Mouse (Mus musculus) limb, embryonic 11.5 days (tissue): ENCODE data around the gene Map7d1. TPM values are rescaled to one million over a fixed set of nuclear protein-coding genes. Genes with fewer than 3 reads are reported as not detected.

Source experiments
- ATAC-seq: fragments of 200-750 bp; cut with Nextera tagmentation; 2 replicates; pipeline ENCODE4 v1.8.0; 2017; ENCODE audit warnings: low read depth; ENCODE audit not compliant: insufficient number of reproducible peaks, low FRiP score, low TSS enrichment
- DNase-seq: peaks from one replicate; pipeline ENCODE4 v3.0.0-alpha.2; 2015; ENCODE audit warnings: low spot score
- H3K27ac ChIP-seq: fragments of 300-500 bp; sonication (generic); replicated peaks from 2 replicates; pipeline ENCODE4 v1.5.1; 2014; ENCODE audit warnings: low read depth, mild to moderate bottlenecking, low read length
- H3K27me3 ChIP-seq: fragments of 300-500 bp; sonication (generic); 2 replicates; pipeline ENCODE4 v1.6.1; 2014; ENCODE audit warnings: mild to moderate bottlenecking, low read length, mixed read lengths; ENCODE audit not compliant: control insufficient read depth, insufficient read depth
- H3K36me3 ChIP-seq: fragments of 300-500 bp; sonication (generic); 2 replicates; pipeline ENCODE4 v1.6.1; 2014; ENCODE audit warnings: mild to moderate bottlenecking, low read length, moderate library complexity, mixed read lengths; ENCODE audit not compliant: control insufficient read depth, insufficient read depth
- H3K4me1 ChIP-seq: fragments of 300-500 bp; sonication (generic); 2 replicates; pipeline ENCODE4 v1.6.1; 2014; ENCODE audit warnings: low read length, mixed read lengths; ENCODE audit not compliant: control insufficient read depth, insufficient read depth
- H3K4me2 ChIP-seq: fragments of 300-500 bp; sonication (generic); 2 replicates; pipeline ENCODE4 v1.6.1; 2014; ENCODE audit warnings: low read depth, mild to moderate bottlenecking, moderate library complexity; ENCODE audit not compliant: severe bottlenecking
- H3K4me3 ChIP-seq: fragments of 300-500 bp; sonication (generic); 2 replicates; pipeline ENCODE4 v1.5.1; 2014; ENCODE audit warnings: low read depth, low read length
- H3K9ac ChIP-seq: fragments of 300-500 bp; sonication (generic); 2 replicates; pipeline ENCODE4 v1.6.1; 2014; ENCODE audit warnings: mild to moderate bottlenecking, low read length
- H3K9me3 ChIP-seq: fragments of 300-500 bp; sonication (generic); 2 replicates; pipeline ENCODE4 v1.6.1; 2016; ENCODE audit warnings: low read length; ENCODE audit not compliant: control insufficient read depth
- WGBS: fragments of 180-500 bp; shearing (Covaris S2); extraction: QIAGEN DNeasy Blood & Tissue Kit; methylation state at CpG from one replicate; pipeline ENCODE4 v1.1.7; 2014; 5-methylcytosine and 5-hydroxymethylcytosine counted together
- polyA plus RNA-seq: library from polyadenylated mRNA; unstranded; fragments of >200 nt; fragmentation: Nextera tagmentation; extraction: Ambion mirVana; gene quantifications from 2 replicates; pipeline ENCODE4 v1.2.1, GENCODE M21; 2014

Map7d1 gene
- polyA plus RNA-seq, 1 experiment from 2014 or later, result 54.6 TPM

DNA sequence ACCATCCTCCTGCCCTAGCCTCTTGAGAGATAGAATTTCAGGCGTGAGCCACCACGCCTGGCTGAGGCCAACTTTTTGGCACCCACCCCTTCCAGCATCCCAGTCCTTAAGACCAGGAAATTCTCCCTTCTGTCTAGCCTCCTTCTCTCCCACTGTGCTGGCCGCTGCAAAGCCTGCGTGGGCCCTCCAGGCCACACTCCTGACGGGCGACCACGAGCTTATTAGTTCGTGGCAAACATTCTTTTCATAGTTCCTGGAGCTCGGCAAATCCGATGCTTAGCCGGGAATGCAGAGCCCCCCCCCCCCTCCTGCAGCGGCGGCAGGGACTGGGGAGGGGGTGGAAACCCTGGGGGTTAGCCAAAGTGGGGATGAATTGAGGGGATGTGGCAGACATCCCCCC is 35.1 kb upstream of the Map7d1 start:
- no peaks in the 10 kb centered on the region for H3K9me3 ChIP-seq
- no peaks in the 10 kb centered on the region for H3K36me3 ChIP-seq
- peaks cover 9% of the 10 kb centered on the region; the same call in 1 of the 2 replicates for H3K4me1 ChIP-seq
- DNase-seq (no peak), ATAC-seq (no peak)
- H3K9ac ChIP-seq, result no peak overlapping the region
- peaks cover 31% of the 10 kb centered on the region for H3K27me3 ChIP-seq
- H3K4me3 ChIP-seq, result no peak overlapping the region
- 29% methylated on average over 13 of the region's 13 CpGs for WGBS
- H3K27ac ChIP-seq, result no peak overlapping the region
- H3K4me2 ChIP-seq, result no peak overlapping the region

DNA sequence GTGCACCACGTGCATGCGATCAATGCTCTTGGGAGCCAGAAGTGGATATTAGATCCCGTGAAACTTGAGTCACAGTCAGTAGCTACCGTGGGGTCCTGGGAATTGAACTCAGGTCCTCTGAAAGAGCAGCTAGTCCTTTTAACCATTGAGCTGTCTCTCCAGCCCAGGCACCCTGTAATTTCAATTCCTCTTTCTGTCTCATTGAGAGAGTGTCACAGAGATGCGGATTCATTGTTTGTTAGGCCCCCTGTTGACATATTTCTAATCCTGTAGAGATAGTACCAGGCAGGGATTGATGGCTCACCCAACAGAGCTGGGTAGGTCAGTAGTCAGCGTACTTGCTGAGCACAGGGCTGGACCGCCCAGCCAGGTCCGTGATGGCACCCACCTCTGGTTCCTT is 34.2 kb upstream of the Map7d1 start:
- DNase-seq (no peak), ATAC-seq (no peak)
- Histone ChIP-seq H3K4me3 (no peak overlapping the region), H3K4me1 (peaks cover 9% of the 10 kb centered on the region; the same call in 1 of the 2 replicates), H3K9ac (no peak overlapping the region), H3K9me3 (no peaks in the 10 kb centered on the region), H3K27ac (no peak overlapping the region), H3K27me3 (peaks cover 38% of the 10 kb centered on the region), H3K36me3 (no peaks in the 10 kb centered on the region), H3K4me2 (no peak overlapping the region)
- WGBS, result 87% methylated on average over 8 of the region's 8 CpGs

DNA sequence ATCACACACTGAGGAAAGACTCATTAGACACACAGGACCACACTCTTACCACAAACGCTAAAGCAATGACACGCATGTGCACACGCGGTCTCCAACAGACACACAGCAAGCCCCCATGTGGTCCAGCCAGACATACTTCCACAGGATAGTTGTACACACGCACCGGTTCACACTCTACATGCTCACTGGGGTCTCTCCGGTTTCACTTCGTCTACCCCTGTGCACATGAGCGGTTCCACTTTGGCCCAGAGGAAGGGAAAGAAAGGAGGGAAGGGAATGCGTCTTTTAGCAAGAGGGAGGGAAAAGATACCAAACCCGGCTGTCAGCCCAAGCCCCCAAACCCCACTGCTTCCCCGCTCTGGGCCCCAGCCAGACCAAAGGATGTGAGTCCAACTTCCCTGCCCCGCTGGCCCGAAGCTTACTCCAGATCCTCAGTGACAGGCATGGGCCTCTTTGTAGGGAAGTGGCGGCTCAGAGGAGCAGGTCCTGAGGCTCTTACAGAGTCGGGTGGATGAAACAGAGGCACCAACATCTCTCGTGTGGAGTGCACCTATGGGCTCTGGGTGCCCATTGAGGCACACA is 32.0 kb upstream of the Map7d1 start:
- Histone ChIP-seq H3K27ac (no peak overlapping the region), H3K9ac (no peak overlapping the region), H3K4me2 (no peak overlapping the region), H3K9me3 (no peaks in the 10 kb centered on the region), H3K36me3 (no peaks in the 10 kb centered on the region), H3K4me1 (peaks cover 9% of the 10 kb centered on the region; the same call in 1 of the 2 replicates), H3K27me3 (peaks cover 46% of the 10 kb centered on the region), H3K4me3 (no peak overlapping the region)
- no peak for DNase-seq
- no peak for ATAC-seq
- WGBS, result 38% methylated on average over 17 of the region's 17 CpGs

DNA sequence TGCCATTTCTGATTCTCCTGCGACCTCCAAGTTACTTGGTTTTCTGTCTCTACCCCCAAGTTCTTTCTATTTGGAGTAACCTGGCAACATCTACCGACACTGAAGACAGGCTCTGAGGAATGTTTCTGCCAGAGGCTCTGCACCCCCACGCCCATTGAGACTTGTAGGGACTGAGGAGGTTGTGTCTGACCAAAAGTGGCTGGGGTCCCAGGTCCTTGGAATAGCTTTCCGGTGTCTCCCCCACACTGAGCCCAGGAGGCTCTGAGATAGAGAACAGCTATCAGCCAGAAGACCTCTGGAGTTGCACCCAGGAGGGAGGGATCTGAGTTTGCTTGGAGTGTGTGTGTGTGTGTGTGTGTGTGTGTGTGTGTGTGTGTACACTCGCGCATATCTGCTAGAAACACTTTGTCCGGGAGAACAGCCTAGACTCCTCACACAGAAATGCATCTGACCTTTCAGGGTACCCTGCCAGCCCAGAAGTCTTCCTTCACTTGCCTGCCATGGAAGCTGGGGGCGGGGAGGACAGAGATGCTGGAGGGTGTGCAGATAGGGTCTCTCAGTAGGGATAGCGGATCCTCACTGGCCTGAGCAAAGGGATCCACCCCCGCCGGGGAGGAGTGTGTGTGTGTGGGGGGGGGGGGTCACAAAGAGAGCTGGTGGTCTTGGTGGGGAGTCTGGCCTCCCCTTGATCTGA is 31.3 kb upstream of the Map7d1 start:
- WGBS, result 40% methylated on average over 11 of the region's 11 CpGs
- H3K9me3 ChIP-seq, result no peaks in the 10 kb centered on the region
- no peak overlapping the region for H3K27ac ChIP-seq
- peaks cover 9% of the 10 kb centered on the region; the same call in 1 of the 2 replicates for H3K4me1 ChIP-seq
- peaks cover 46% of the 10 kb centered on the region for H3K27me3 ChIP-seq
- no peaks in the 10 kb centered on the region for H3K36me3 ChIP-seq
- H3K9ac ChIP-seq, result no peak overlapping the region
- peak overlapping the region; percentile 60; the same call in 1 of the 2 replicates for H3K4me2 ChIP-seq
- no peak for DNase-seq
- no peak for ATAC-seq
- no peak overlapping the region for H3K4me3 ChIP-seq

DNA sequence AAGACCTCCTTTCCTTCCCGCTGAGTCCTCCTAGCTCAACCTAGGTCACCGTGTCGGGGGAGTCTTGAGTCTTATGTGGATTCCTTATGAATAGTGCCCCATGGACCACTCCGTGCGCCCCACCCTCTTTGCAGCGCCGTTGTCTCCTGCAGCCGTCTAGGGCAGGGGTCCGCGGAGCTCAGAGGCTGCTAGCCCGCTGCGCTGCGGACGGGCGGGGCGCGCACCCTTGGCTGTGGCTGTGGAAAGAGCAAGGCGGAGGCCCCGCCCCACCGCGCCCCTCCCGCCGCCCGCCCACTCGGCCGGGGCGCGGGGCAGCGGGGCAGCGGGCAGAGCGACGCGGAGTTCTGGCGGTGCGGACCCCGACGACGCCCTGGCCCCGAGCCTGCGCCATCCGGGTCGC is 30.3 kb upstream of the Map7d1 start, which contains the start of gene Col8a2:
TSS of gene Col8a2 (plus strand) at position 302 of the 400 bp plus-strand sequence.
- Histone ChIP-seq H3K9me3 (no peaks in the 10 kb centered on the region), H3K4me3 (peak within 1 kb of the TSS; percentile 29), H3K4me2 (peak within 1 kb of the TSS; percentile 60), H3K27me3 (peaks cover 46% of the 10 kb centered on the region), H3K4me1 (peaks cover 9% of the 10 kb centered on the region; the same call in 1 of the 2 replicates), H3K27ac (no peak within 1 kb of the TSS), H3K36me3 (no peaks in the 10 kb centered on the region), H3K9ac (peak within 1 kb of the TSS; percentile 49)
- no peak for DNase-seq
- 3% methylated on average over 39 of the region's 42 CpGs for WGBS
- ATAC-seq, result no peak

DNA sequence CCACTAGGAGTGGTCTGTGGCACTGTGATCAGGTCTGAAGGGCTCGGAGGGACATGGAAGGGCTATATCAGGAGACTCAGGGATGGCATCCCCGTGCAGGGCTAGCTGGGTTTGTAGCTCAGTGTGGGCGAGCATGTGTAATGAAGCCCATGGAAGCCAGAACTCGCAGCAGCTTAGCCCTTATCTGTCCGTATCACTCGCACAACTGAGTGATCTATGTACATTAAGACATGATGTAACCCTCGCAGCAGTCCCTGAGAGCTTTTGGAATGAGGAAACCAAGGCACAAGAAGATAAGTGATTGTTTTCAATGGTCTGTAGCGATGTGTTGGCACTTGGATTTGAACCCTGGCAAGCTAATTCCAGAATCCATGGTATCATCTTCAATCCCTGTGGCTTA is 27.4 kb upstream of the Map7d1 start:
- Histone ChIP-seq H3K9ac (no peak overlapping the region), H3K36me3 (no peaks in the 10 kb centered on the region), H3K4me2 (no peak overlapping the region), H3K27ac (no peak overlapping the region), H3K4me1 (peaks cover 12% of the 10 kb centered on the region), H3K9me3 (no peaks in the 10 kb centered on the region), H3K27me3 (peaks cover 34% of the 10 kb centered on the region), H3K4me3 (no peak overlapping the region)
- ATAC-seq, result no peak
- no peak for DNase-seq
- WGBS, result 85% methylated on average over 8 of the region's 8 CpGs

DNA sequence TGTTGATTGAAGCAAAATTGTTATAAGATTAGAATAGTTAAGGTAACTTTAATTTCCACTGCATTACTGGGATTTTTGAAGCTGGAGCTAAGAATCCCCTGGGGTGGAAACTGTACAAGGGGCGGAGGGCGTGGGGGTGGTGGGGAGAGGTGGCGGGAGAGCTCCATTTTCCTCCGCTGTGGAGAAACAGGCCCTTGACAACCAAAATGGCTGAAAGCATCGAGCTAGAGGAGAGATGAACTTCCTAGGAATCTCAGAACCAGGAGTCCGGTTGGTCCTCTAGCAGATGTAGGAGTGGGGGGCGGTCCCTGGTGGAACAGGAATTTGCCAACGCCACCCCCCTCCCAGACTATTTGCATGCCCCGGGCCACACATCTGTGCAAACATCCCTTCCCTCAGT is 25.6 kb upstream of the Map7d1 start:
- ATAC-seq, result no peak
- no peak overlapping the region for H3K9ac ChIP-seq
- no peak overlapping the region for H3K4me3 ChIP-seq
- no peak overlapping the region for H3K4me2 ChIP-seq
- WGBS, result 73% methylated on average over 9 of the region's 9 CpGs
- H3K4me1 ChIP-seq, result peaks cover 23% of the 10 kb centered on the region
- peaks cover 20% of the 10 kb centered on the region for H3K27me3 ChIP-seq
- no peaks in the 10 kb centered on the region for H3K9me3 ChIP-seq
- no peaks in the 10 kb centered on the region for H3K36me3 ChIP-seq
- H3K27ac ChIP-seq, result no peak overlapping the region
- no peak for DNase-seq

DNA sequence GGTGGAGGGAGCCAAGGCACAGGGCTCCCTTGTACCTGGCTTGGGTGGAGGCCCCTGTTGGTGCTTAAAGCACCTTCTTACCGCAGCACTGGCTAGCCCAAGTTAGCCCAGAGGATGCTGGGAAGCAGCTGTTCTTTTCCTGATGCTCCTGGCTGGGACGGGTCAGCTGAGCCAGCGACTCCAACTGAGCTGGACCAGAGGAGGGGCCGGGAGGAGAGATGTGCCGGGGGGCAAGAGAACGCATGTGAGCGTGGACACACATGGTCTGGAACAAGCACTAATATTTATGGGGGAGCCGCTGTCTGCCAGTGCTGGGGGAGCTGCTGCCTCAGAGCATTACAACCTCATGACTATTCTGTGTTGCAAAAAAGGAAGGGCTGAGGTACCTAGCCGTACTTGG is 22.8 kb upstream of the Map7d1 start:
- Histone ChIP-seq H3K27me3 (0 out of 2 replicates have a peak, but pooled peaks cover 4% of the 10 kb centered on the region), H3K4me2 (peak overlapping the region; percentile 47; the same call in 1 of the 2 replicates), H3K36me3 (peaks cover 2% of the 10 kb centered on the region; the same call in 1 of the 2 replicates), H3K9me3 (no peaks in the 10 kb centered on the region), H3K27ac (peak overlapping the region; percentile 87), H3K4me1 (peaks cover 19% of the 10 kb centered on the region), H3K9ac (peak overlapping the region; percentile 43), H3K4me3 (no peak overlapping the region)
- DNase-seq (no peak), ATAC-seq (no peak; the same call in 1 of the 2 replicates)
- WGBS, result 28% methylated on average over 9 of the region's 9 CpGs
